Mouse (Mus musculus) 3134 (cell line): ENCODE data around the gene Rora.

Experiments used
- DNase-seq: peaks from one replicate; pipeline ENCODE4 v3.0.0-alpha.2; 2011; ENCODE audit warnings: low spot score; ENCODE audit not compliant: insufficient read length; ENCODE audit errors: extremely low read depth

The Rora gene

DNA sequence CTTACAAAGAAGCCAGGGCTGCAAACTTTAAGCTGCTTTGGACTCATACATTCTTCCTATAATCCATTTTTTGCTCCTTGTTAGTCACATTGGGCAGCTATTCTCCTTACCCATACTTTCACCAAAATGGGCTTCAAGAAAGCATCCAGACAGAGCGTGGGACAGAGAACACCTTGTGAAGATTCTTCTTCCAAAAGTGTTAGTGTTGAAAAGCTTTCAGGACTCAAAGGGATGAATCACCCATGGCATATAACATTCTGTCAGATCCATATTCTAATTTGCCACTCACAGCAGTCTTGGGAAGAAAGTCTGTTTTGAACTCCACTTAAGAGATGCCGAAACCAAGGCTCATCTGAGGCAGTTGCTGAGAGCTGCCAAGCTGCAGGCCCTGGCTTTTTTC is 222.2 kb downstream of the Rora start:
- no peak for DNase-seq

DNA sequence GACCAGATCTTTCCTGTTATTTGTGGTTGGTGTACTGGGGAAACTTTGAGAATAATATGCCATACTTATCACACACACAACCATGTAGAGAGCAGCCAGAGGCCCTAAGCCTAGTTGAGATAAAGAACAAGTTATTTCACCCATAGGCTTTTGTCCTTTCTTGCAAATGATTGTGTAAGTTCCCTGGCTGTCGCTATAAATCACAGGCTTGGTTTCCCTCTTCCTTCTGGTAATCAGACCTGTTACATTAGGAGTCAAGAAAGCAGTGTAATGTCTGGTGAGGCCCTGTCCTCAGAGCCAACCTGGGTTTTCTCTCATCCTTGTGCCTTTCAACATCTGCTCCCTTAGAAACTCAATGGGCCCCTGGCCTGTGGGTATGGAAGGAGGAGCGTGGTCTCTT is 222.7 kb downstream of the Rora start:
- DNase-seq, result no peak

- no peak for DNase-seq
Measured at GRCm38 (mm10) chr9:68881896-68882295, 228.3 kb downstream of the Rora start.

- DNase-seq, result no peak
Measured at GRCm38 (mm10) chr9:68883005-68883404, 229.4 kb downstream of the Rora start.

GRCm38 (mm10) chr9:68883687-68884086 is 230.1 kb downstream of the Rora start:
- no peak for DNase-seq

GRCm38 (mm10) chr9:68884451-68885035 is 231.0 kb downstream of the Rora start:
- DNase-seq, result no peak

- no peak for DNase-seq
Measured at GRCm38 (mm10) chr9:68888670-68889069, 235.1 kb downstream of the Rora start.

DNA sequence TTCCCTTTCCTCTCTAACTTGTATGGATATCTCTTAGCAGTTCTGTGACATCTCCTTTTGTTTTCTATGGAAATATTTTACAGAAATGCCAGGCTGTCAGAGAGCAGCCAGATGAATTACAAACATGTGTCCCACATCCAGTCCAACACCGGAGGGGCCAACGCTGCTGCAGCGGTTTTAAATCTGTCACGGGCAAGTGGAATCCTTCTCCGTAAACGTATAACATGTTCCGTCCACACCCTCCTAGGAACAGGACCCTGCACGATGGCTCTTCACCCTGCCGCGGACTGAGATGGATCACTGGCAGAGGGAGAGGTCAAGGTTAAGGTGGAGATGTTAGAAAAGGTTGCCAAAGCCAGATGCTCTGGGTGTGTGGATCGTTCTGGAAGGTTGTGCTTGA is 237.8 kb downstream of the Rora start:
- DNase-seq, result no peak

- no peak for DNase-seq
Measured at GRCm38 (mm10) chr9:68892356-68892755, 238.8 kb downstream of the Rora start.

DNA sequence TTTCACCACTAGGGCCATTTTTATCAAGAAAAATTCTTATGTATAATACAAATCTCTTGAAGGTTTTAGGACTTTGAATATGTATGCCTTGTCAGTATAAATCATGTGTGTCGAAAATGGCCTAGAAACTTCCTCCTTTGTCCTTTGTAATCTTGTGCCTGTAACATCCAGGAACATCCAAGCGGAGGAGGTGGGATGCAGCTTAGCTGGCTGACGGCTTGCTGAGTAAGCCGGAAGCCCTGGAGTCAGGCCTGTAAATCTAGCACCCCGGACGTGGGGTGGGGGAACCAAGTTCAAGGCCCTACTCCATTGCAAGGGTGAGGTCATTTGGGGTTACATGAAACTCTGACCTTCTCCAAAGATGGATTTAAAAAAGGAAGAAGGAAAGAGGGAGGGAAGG is 239.3 kb downstream of the Rora start:
- DNase-seq, result no peak

DNA sequence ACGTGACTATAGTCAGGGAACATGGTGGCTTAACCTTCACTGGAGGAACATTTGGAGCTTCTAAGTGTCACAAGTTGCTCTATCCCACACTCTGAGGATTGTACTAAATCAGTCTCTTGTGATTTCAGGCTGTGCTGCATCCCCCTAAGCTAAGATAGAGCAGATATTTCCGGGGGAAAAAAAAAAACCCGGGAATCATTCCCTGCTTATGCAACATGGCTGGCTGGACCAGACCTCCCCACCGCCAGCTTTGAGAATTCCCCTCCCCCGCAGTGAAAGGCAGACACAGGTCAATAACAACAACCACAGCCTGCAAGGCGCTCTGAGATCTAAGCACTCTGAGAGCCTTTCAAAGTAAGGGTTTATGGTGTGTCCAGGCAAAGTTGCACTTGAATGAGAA is 244.7 kb downstream of the Rora start:
- DNase-seq, result no peak

- no peak for DNase-seq
Measured at GRCm38 (mm10) chr9:68899525-68900222, 246.1 kb downstream of the Rora start.

DNA sequence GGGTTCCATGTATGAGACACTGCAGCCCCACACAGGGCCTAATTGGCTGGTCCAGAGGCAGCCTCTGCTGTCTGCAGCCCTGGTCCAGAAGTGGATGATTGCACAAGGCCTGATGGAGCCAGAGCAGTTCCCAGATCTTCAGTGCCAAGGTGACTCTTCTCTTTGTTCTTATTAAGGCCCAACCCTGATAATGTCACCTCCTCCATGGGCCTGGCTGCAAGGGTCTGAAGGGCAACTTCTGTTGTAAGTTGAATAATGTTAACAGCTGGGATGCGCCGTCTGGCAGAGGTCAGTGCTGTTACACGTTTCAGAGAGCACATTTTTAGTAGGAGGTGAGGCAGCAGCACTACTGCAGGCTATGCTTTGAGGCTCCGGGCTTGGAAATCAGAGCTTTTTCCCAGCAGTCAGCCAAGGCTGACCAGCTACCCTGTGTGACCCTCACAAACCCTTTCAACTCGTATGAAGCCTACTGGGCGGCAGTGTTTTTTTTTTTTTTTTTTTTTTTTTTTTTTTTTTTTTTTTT is 252.8 kb downstream of the Rora start:
- DNase-seq, result no peak

- no peak for DNase-seq
Measured at GRCm38 (mm10) chr9:68912483-68913151, 259.0 kb downstream of the Rora start.

- DNase-seq, result no peak
Measured at GRCm38 (mm10) chr9:68913191-68913697, 259.7 kb downstream of the Rora start.

DNA sequence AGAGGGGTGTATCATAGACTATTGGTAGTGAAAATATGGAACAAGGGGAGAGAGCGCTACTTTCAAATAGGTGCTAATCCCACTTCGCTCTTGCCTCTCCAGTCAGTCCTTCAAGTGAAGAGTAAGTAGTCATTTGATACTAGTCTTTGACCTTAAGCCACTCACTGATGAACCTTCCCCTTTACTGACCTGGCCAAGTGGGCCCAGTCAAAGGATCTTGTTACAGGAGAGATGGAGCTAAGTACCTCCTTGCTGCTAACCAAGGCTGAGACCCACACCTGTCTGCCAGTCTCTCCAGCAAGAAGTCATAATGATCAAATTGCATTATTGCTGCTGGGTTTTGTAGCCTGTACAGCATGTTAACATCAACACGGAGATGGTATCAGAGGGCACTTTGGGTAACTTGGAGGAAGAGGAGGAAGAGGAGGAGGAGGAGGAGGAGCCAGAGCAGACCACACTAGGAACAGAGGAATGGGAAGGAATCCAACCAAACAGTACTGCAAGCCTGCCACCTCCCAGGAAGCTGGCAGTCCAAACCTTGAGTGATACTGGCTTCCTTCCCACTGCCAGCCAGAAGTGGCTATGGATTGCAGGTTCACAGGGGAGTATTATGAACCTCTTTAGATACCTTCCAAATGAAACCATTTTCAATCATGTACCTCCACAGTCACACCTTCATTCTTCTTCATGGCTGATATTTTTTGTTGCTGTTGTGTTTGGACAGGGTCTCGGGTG is 261.1 kb downstream of the Rora start:
- no peak for DNase-seq

GRCm38 (mm10) chr9:68916741-68917140 is 263.2 kb downstream of the Rora start:
- DNase-seq, result no peak

DNA sequence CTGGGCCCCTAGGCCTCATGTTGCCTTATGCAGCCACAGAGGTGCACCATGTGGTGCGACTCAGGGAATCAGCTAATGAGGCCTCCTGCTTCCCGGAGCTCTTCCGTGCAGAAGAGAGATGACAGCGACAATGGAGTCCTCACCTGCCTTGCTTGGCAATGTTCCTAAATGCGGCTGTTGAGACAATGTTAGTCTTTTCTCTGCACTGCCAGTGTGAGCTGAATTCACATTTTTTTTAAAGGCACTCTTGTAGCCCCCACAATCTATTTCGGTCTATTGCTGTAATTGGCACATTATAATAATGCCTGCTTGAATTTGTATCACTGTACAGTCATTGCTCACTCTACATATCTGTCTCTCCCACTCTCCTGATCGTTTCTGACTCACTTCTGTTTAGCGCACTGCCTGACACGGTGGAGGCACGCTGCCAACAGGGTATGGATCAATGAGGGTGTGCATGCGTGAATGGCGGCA is 269.6 kb downstream of the Rora start:
- DNase-seq, result no peak

DNA sequence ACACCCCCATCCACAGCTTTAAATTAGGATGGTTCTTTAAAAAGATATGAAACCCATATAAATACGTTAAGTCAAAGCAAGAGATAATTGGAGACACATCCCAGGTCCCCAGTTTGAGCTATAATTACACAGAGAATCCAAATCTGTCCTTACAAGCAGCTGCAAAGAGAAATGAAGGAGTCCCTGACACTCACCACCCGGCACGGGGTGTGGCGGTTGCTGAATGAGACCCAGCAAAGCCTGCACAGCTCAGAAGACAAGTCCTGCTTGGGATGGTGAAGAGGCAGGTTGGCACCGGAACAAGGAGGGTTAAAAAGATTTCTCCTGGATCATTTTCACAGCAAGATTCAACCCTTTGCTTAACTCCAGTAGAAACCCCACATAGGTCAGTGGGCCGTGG is 272.8 kb downstream of the Rora start:
- DNase-seq, result no peak

- DNase-seq, result no peak
Measured at GRCm38 (mm10) chr9:68933159-68933558, 279.6 kb downstream of the Rora start.

DNA sequence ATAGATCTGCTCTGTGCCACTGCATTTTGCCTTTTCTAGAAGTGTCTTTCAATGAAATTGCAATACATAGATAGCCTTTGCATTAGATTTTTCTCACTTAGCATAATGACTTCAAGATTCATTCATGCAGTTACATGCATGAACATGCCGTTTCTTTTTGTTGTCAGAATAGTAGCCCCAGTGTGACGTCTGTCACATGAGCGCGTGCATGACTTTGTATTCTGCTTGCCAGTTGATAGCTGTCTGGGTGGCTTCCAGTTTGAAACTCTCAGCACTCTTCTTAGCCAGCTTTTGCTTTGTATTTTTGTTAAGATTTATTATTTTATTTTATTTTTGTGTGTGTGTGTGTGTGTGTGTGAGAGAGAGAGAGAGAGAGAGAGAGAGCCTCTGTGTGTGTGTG is 280.7 kb downstream of the Rora start:
- DNase-seq, result no peak
